Mouse (Mus musculus): ENCODE results near the gene Rnf208.

The Rnf208 gene

GRCm38 (mm10) chr2:25278928-25279882 lies 37.1 kb downstream of the Rnf208 start:
- DNase-seq (ENCODE audit: low read depth, low spot score), result peak; percentile 93

- no peak for DNase-seq (ENCODE audit: low read depth, low spot score)
Measured at GRCm38 (mm10) chr2:25285551-25285950, 43.5 kb downstream of the Rnf208 start.

- DNase-seq (ENCODE audit: low read depth, low spot score), result no peak
Measured at GRCm38 (mm10) chr2:25286314-25286713, 44.3 kb downstream of the Rnf208 start.

GRCm38 (mm10) chr2:25286837-25287636 lies 45.0 kb downstream of the Rnf208 start:
- no peak for DNase-seq (ENCODE audit: low read depth, low spot score)

GRCm38 (mm10) chr2:25287927-25288649 lies 46.0 kb downstream of the Rnf208 start, which contains the start of gene Tmem210:
Gene Tmem210 (plus strand): TSS chr2:25288145.
- DNase-seq (ENCODE audit: low read depth, low spot score), result no peak

- no peak for DNase-seq (ENCODE audit: low read depth, low spot score)
Measured at GRCm38 (mm10) chr2:25288734-25289345, 46.8 kb downstream of the Rnf208 start.

- DNase-seq (ENCODE audit: low read depth, low spot score), result no peak
Measured at GRCm38 (mm10) chr2:25289651-25290050, 47.6 kb downstream of the Rnf208 start, which contains the start of gene Lrrc26. Gene Lrrc26 (plus strand): TSS chr2:25289915.

GRCm38 (mm10) chr2:25290101-25290815 lies 48.2 kb downstream of the Rnf208 start:
- DNase-seq (ENCODE audit: low read depth, low spot score), result peak; percentile 53

GRCm38 (mm10) chr2:25290816-25291130 lies 48.7 kb downstream of the Rnf208 start:
- DNase-seq (ENCODE audit: low read depth, low spot score), result peak; percentile 60

GRCm38 (mm10) chr2:25291184-25292053 lies 49.4 kb downstream of the Rnf208 start:
- DNase-seq (ENCODE audit: low read depth, low spot score), result no peak

- DNase-seq (ENCODE audit: low read depth, low spot score), result no peak
Measured at GRCm38 (mm10) chr2:25292054-25292544, 50.0 kb downstream of the Rnf208 start.

- DNase-seq (ENCODE audit: low read depth, low spot score), result peak; percentile 87
Measured at GRCm38 (mm10) chr2:25292856-25293255, 50.8 kb downstream of the Rnf208 start.

- DNase-seq (ENCODE audit: low read depth, low spot score), result no peak
Measured at GRCm38 (mm10) chr2:25293706-25294105, 51.7 kb downstream of the Rnf208 start.

Data from R1 (cell line).